Mouse (Mus musculus): ENCODE results near the gene Gcgr. TPM values are rescaled to one million over a fixed set of nuclear protein-coding genes. Genes with fewer than 3 reads are reported as not detected.

The Gcgr gene
- polyA plus RNA-seq, 2 experiments: 4.9 to 11.2 TPM

DNA sequence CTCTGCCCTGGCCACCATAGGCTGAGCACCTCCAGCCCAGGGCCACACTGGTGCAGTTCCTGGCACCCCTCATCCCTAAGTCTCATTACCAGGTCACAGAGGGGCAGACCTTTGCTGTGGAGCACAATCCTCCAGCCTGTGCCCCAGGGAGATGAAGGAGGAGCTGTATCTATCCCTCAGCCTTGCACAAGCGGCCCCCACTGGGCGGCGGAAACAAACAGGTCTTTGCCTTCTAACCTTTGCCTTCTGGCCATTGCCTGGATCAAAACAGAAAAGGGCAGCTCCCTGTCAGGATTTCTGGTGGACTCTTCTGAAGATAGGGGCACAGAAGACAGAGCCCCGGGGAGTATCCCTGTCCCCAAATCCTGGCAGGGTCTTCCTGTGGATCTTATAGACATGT lies 1.6 kb upstream of the Gcgr start:
- H3K4me1 ChIP-seq (ENCODE audit: control insufficient read depth, insufficient read depth, low read length): peaks cover 8% of the 10 kb centered on the region; the same call in 1 of the 2 replicates
- no peak overlapping the region for H3K9ac ChIP-seq (ENCODE audit: low read depth, low read length, severe bottlenecking)
- no peaks in the 10 kb centered on the region for H3K36me3 ChIP-seq (ENCODE audit: control insufficient read depth, insufficient read depth, low read length)
- ATAC-seq (ENCODE audit: low FRiP score, low read depth): no peak
- no peaks in the 10 kb centered on the region for H3K9me3 ChIP-seq (ENCODE audit: control insufficient read depth, low read length)
- H3K27ac ChIP-seq (replicated peaks; ENCODE audit: low read depth, low read length): no peak overlapping the region
- no peak for TF ChIP-seq POLR2A (IDR thresholded peaks at IDR 0.05; ENCODE audit: borderline replicate concordance, extremely low read depth, insufficient read depth, insufficient read length)
- 58% methylated on average over 4 of the region's 4 CpGs for WGBS
- H3K27me3 ChIP-seq (ENCODE audit: control insufficient read depth, insufficient read depth, low read length): peaks cover 42% of the 10 kb centered on the region
- H3K4me3 ChIP-seq (replicated peaks; ENCODE audit: low read length): no peak overlapping the region
- H3K4me2 ChIP-seq (replicated peaks; ENCODE audit: low read depth, low read length, severe bottlenecking): no peak overlapping the region
- no peak for DNase-seq (ENCODE audit: low spot score)

- Histone ChIP-seq H3K9me3 (ENCODE audit: control insufficient read depth, low read length) (no peaks in the 10 kb centered on the region), H3K27me3 (ENCODE audit: control insufficient read depth, insufficient read depth, low read length) (peaks cover 42% of the 10 kb centered on the region), H3K4me3 (replicated peaks; ENCODE audit: low read length) (peak overlapping the region; percentile 49; the same call in 1 of the 2 replicates), H3K9ac (ENCODE audit: low read depth, low read length, severe bottlenecking) (0 out of 2 replicates have a peak overlapping the region, but pooled peaks have one; percentile 68), H3K4me2 (replicated peaks; ENCODE audit: low read depth, low read length, severe bottlenecking) (peak overlapping the region; percentile 91; the same call in 1 of the 2 replicates), H3K27ac (replicated peaks; ENCODE audit: low read depth, low read length) (no peak overlapping the region), H3K36me3 (ENCODE audit: control insufficient read depth, insufficient read depth, low read length) (no peaks in the 10 kb centered on the region), H3K4me1 (ENCODE audit: control insufficient read depth, insufficient read depth, low read length) (peaks cover 8% of the 10 kb centered on the region; the same call in 1 of the 2 replicates)
- 29% methylated on average over 9 of the region's 9 CpGs for WGBS
- DNase-seq (ENCODE audit: low spot score) (no peak), ATAC-seq (ENCODE audit: low FRiP score, low read depth) (no peak)
- no peak for TF ChIP-seq POLR2A (IDR thresholded peaks at IDR 0.05; ENCODE audit: borderline replicate concordance, extremely low read depth, insufficient read depth, insufficient read length)
These were observed 1.1 kb downstream of the Gcgr start for GRCm38 (mm10) chr11:120531646-120532045.

GRCm38 (mm10) chr11:120534093-120534492 lies 3.6 kb downstream of the Gcgr start:
- Histone ChIP-seq H3K4me2 (replicated peaks; ENCODE audit: low read depth, low read length, severe bottlenecking) (no peak overlapping the region), H3K4me1 (ENCODE audit: control insufficient read depth, insufficient read depth, low read length) (peaks cover 17% of the 10 kb centered on the region), H3K36me3 (ENCODE audit: control insufficient read depth, insufficient read depth, low read length) (no peaks in the 10 kb centered on the region), H3K9me3 (ENCODE audit: control insufficient read depth, low read length) (no peaks in the 10 kb centered on the region), H3K27me3 (ENCODE audit: control insufficient read depth, insufficient read depth, low read length) (peaks cover 33% of the 10 kb centered on the region), H3K27ac (replicated peaks; ENCODE audit: low read depth, low read length) (no peak overlapping the region), H3K9ac (ENCODE audit: low read depth, low read length, severe bottlenecking) (no peak overlapping the region), H3K4me3 (replicated peaks; ENCODE audit: low read length) (no peak overlapping the region)
- TF ChIP-seq POLR2A (IDR thresholded peaks at IDR 0.05; ENCODE audit: borderline replicate concordance, extremely low read depth, insufficient read depth, insufficient read length): no peak
- WGBS: 78% methylated on average over 8 of the region's 8 CpGs
- no peak for ATAC-seq (ENCODE audit: low FRiP score, low read depth)
- DNase-seq (ENCODE audit: low spot score): no peak

DNA sequence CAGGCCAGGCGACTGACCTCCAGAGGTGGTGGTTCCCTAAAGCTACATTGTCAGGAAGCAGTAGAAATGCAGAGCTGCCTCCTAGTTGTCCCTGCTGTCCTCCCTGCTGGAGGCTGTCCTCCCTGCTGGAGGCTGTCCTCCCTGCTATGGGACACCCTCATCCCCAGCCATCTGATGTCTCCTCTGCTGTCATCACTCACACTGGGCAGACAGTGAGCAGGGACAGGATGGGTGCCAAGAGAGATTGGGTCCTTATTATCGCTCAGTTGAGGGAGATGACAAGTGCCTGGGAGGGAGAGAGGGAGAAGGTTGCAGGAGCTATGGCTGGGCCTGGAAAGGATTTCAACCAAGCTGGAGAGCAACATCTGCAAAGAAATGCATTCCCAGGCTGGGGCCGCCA lies 4.6 kb downstream of the Gcgr start:
- TF ChIP-seq POLR2A (IDR thresholded peaks at IDR 0.05; ENCODE audit: borderline replicate concordance, extremely low read depth, insufficient read depth, insufficient read length): no peak
- Histone ChIP-seq H3K4me2 (replicated peaks; ENCODE audit: low read depth, low read length, severe bottlenecking) (no peak overlapping the region), H3K9me3 (ENCODE audit: control insufficient read depth, low read length) (no peaks in the 10 kb centered on the region), H3K27me3 (ENCODE audit: control insufficient read depth, insufficient read depth, low read length) (peaks cover 23% of the 10 kb centered on the region), H3K9ac (ENCODE audit: low read depth, low read length, severe bottlenecking) (no peak overlapping the region), H3K27ac (replicated peaks; ENCODE audit: low read depth, low read length) (no peak overlapping the region), H3K4me3 (replicated peaks; ENCODE audit: low read length) (no peak overlapping the region), H3K4me1 (ENCODE audit: control insufficient read depth, insufficient read depth, low read length) (peaks cover 24% of the 10 kb centered on the region), H3K36me3 (ENCODE audit: control insufficient read depth, insufficient read depth, low read length) (no peaks in the 10 kb centered on the region)
- no peak for DNase-seq (ENCODE audit: low spot score)
- WGBS: 85% methylated on average over 3 of the region's 3 CpGs
- no peak for ATAC-seq (ENCODE audit: low FRiP score, low read depth)

DNA sequence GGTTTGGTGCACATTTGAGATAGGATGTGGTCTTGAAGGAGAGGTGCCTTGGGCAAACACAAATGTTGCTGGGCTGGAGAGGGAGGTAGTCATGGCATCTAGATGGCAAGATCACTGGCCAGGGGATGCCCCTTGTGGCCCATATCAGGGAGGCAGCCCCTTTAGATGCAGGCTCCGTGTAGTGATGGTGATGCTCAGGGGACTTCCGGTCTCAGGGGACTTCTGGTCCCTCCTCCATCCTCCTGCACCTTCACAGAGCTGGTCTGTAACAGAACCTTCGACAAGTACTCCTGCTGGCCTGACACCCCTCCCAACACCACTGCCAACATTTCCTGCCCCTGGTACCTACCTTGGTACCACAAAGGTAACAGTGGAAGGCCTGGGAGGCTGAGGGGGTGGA lies 5.3 kb downstream of the Gcgr start:
- Histone ChIP-seq H3K36me3 (ENCODE audit: control insufficient read depth, insufficient read depth, low read length) (no peaks in the 10 kb centered on the region), H3K4me2 (replicated peaks; ENCODE audit: low read depth, low read length, severe bottlenecking) (no peak overlapping the region), H3K9me3 (ENCODE audit: control insufficient read depth, low read length) (no peaks in the 10 kb centered on the region), H3K4me1 (ENCODE audit: control insufficient read depth, insufficient read depth, low read length) (peaks cover 21% of the 10 kb centered on the region), H3K27ac (replicated peaks; ENCODE audit: low read depth, low read length) (no peak overlapping the region), H3K9ac (ENCODE audit: low read depth, low read length, severe bottlenecking) (no peak overlapping the region), H3K4me3 (replicated peaks; ENCODE audit: low read length) (no peak overlapping the region), H3K27me3 (ENCODE audit: control insufficient read depth, insufficient read depth, low read length) (peaks cover 17% of the 10 kb centered on the region)
- WGBS: 69% methylated on average over 3 of the region's 3 CpGs
- DNase-seq (ENCODE audit: low spot score) (no peak), ATAC-seq (ENCODE audit: low FRiP score, low read depth) (no peak)
- no peak for TF ChIP-seq POLR2A (IDR thresholded peaks at IDR 0.05; ENCODE audit: borderline replicate concordance, extremely low read depth, insufficient read depth, insufficient read length)

DNA sequence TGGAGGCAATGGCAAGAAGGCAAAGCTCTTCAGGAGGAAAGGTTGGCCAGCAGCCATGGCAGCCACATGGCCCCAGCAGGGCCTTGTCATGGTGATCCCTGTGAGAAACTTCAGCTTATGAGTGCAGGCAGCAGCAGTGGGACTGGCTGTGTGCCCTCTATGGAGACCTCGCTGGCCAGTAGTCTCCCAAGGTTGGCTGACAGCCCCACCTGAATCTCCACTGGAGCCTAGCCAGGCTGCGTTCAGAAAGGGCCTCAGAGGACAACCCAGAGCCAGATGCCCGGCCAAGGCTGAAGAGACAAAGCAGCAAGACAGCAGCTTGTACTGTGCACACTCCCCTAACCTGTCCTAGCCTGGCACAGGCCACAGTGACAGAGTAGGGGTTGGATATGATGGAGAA lies 8.0 kb downstream of the Gcgr start:
- WGBS: 69% methylated on average over 3 of the region's 3 CpGs
- no peak overlapping the region for H3K4me3 ChIP-seq (replicated peaks; ENCODE audit: low read length)
- H3K9ac ChIP-seq (ENCODE audit: low read depth, low read length, severe bottlenecking): no peak overlapping the region
- ATAC-seq (ENCODE audit: low FRiP score, low read depth) (no peak), DNase-seq (ENCODE audit: low spot score) (peak; percentile 38)
- H3K27me3 ChIP-seq (ENCODE audit: control insufficient read depth, insufficient read depth, low read length): no peaks in the 10 kb centered on the region
- no peak for TF ChIP-seq POLR2A (IDR thresholded peaks at IDR 0.05; ENCODE audit: borderline replicate concordance, extremely low read depth, insufficient read depth, insufficient read length)
- no peak overlapping the region for H3K4me2 ChIP-seq (replicated peaks; ENCODE audit: low read depth, low read length, severe bottlenecking)
- peak overlapping the region; percentile 54; the same call in 1 of the 2 replicates for H3K27ac ChIP-seq (replicated peaks; ENCODE audit: low read depth, low read length)
- H3K4me1 ChIP-seq (ENCODE audit: control insufficient read depth, insufficient read depth, low read length): peaks cover 16% of the 10 kb centered on the region
- H3K36me3 ChIP-seq (ENCODE audit: control insufficient read depth, insufficient read depth, low read length): peaks cover 23% of the 10 kb centered on the region
- no peaks in the 10 kb centered on the region for H3K9me3 ChIP-seq (ENCODE audit: control insufficient read depth, low read length)

Data from limb, embryonic 14.5 days (tissue).